Mouse (Mus musculus): ENCODE measurements at regions not wholly inside any gene's neighbourhood (a gene's known extent, or its start where the extent isn't known, plus 50 kb on each side); places are given as distances from the start of the nearest gene placed in this dataset.

DNA sequence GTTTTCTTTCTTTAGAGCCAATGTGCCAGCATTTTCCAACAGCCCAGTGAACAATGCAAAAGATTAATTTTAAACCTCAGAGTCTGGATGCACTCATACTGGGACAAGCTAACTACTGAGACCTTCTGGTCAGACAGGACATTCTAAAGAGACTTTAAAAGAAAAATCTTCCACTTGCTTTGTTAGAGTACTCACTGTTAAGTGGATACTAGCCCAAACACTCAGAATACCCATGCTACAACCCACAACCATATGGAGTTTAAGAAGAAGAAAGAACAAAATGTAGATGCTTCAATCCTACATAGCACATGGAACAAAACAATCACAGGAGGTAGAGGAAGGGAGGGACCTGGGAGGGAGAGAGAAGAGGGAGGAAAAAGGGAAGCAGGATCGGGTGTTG, 167.3 kb upstream of the Slc35b3 start:
- no peak for DNase-seq (ENCODE audit: low spot score)

DNA sequence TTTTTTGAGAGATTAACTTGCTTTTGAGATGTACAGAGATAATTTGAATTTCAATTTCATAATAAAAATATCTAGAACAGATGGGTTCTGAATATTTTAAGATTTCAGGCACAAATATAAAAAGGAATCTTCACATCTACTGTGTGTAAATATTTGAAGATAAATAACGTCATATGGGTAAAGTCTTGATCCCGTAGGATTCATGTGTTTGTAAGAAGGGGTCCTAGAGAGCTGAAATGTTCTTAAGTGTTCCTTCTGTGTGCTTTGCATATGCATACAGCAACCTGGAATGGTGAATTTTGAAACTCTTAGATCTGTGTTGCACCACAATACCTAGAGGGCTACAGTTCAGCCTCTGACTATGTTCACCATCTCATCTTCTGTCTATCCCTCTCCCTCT, 131.4 kb upstream of the Slc35b3 start:
- DNase-seq (ENCODE audit: low spot score), result no peak

DNA sequence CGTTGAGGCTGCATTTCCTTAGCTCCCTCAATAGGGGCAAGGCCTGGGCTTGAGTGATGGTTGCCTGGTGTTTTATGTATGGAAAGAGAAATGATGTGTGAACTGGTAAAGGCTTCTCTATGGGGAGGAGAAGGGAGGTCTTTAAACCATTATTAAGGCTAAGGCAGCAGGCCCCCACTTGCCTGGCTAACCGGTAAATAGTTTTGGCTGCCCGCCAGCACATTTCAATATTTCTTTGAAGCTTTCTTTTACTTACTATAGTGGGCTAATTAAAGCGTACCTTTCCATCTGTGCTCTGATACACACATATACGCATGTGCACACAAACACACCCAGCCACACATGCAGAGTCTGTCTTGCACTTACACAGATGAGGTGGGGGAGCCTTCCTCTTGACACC, 123.9 kb upstream of the Slc35b3 start:
- no peak for DNase-seq (ENCODE audit: low spot score)

DNA sequence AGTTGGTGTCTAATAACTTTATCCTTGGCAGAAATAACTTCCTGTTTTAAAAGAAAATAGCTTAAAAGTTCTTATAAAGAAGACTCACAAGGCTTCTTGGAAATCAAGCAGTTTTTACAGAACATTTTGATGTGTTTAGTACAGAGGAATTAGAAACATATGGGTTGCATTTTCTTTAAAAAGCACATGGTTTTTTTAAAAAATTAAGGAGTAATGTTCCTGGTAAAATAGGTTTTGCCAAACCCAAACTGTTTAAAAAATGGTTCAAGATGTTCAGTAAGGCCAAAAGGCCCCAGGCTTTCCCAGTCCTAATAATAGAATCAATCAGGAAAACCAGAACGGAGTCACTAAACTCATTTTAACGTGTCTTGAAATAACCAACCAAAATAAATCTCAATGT, 113.5 kb upstream of the Slc35b3 start:
- DNase-seq (ENCODE audit: low spot score), result no peak

DNA sequence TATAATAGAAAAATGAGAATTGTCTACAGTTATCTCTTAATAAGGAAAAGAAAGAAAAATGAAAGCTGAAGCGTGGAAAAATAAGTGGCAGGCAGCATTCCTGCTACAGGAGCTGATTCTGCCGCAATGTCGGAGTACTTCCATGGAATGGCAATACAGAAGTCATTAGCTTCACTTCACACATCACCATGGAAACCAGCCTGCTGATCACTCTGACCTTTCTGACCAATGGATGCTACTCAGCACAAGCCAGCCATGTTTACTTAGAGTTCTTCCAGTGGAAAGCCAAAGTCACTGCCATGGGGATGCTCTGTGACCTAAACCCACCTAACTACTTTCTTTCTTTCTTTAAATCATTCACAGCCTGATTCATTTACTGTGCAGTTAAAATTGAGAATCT, 71.6 kb upstream of the Slc35b3 start:
- no peak for DNase-seq (ENCODE audit: low spot score)

DNA sequence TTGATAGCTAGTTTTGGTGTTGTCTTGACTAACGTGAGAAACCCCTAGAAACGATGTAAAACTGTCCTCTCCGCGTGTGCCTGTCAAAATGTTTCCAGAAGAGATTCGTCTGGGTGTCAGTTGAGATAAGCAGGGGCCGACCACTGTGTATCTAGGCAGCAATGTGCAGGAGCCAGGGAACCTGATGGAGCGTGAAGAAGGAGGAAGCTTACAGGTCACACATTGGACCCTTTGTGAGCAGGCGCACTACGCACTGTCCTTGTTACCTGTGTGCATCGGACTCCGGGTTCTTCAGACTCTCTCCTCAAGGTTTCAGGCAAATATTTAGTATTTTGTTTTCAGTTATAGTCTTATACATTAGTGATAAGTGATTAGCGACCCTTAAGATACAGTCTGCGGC, 59.5 kb upstream of the Slc35b3 start:
- DNase-seq (ENCODE audit: low spot score), result no peak

DNA sequence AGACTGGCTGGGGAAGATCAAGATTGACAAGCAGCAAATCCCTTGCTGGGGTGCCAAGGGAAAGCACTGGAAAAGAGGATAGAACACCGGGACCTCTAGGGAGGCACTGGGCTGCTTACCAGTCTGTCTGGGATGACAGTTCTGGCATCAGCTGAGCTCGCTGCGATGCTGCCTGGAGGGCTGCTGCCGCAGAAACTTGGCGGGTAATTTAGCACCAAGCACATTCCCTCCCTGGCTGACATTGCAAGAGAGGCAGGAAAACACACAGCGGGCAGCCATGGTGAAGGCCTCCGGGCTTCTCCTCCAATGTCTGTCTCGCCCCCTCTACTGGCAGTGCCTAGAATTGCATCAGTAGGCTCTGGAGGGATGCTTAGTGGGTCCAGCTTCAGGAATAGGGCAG, 51.0 kb upstream of the Slc35b3 start:
- peak; percentile 81 for DNase-seq (ENCODE audit: low spot score)
